Mouse (Mus musculus) c-Kit-positive CD71-negative TER-119-negative erythroid progenitor cells, embryonic 14.5 days (primary cell): Measurements from ENCODE around the gene Cyp2b10.
"Not testable (repeated sequence)": the region's sequence is repeated elsewhere in the genome, so short reads cannot be mapped to it uniquely, and the experiment has no call there.

Experiments used
- DNase-seq: peaks from one replicate; pipeline ENCODE4 v3.0.0-alpha.2; 2013; ENCODE audit warnings: low read depth

Gene Cyp2b10

GRCm38 (mm10) chr7:25916116-25916515, 18.7 kb downstream of the Cyp2b10 start:
- no peak for DNase-seq

GRCm38 (mm10) chr7:25917271-25917670, 19.9 kb downstream of the Cyp2b10 start:
- DNase-seq: not testable (repeated sequence)

GRCm38 (mm10) chr7:25919467-25919866, 22.0 kb downstream of the Cyp2b10 start:
- DNase-seq: no peak

- DNase-seq: no peak
Observed at GRCm38 (mm10) chr7:25945274-25945673, 47.9 kb downstream of the Cyp2b10 start.
